26 mouse cellular contexts compared by ENCODE assay signal in genomic region chr6:112499456-112499855, GRCm38 (mm10). TPM values are rescaled to one million over a fixed set of nuclear protein-coding genes. Genes with fewer than 3 reads are reported as not detected.
DNase-seq lines count a peak whose midpoint lies in the region; ATAC-seq and TF ChIP-seq lines count a peak whose summit lies in the region.
"Had no signal": no experiment of that assay in that cellular context is flagged by ENCODE, and none has a peak within 500 bp of the region (broad histone marks: within the 10 kb centered on the region; RNA-seq: fewer than 3 reads in every experiment).

No protein-coding gene starts in this region.

- no peak overlapping the region for H3K27ac ChIP-seq in kidney, embryonic 14.5 days (ENCODE audit: low read depth, low read length)
- no peak overlapping the region for H3K27ac ChIP-seq in intestine, embryonic 15.5 days
- H3K27ac ChIP-seq in liver, postnatal 0 days (ENCODE audit: low read depth): peak overlapping the region; percentile 71
- H3K27ac ChIP-seq: embryonic facial prominence, embryonic 10.5 days; forebrain, embryonic 15.5 days; left cerebral cortex, adult 2 months; limb, embryonic 15.5 days; midbrain, embryonic 10.5 days; neural tube, embryonic 13.5 days; stomach, embryonic 15.5 days had no signal

- no peaks in the 10 kb centered on the region for H3K27me3 ChIP-seq in kidney, embryonic 14.5 days (ENCODE audit: control insufficient read depth, insufficient read depth, low read length)
- H3K27me3 ChIP-seq in intestine, embryonic 15.5 days (replicated peaks): no peaks in the 10 kb centered on the region
- H3K27me3 ChIP-seq in liver, postnatal 0 days (ENCODE audit: insufficient read depth, low read length): no peaks in the 10 kb centered on the region
- H3K27me3 ChIP-seq: forebrain, embryonic 15.5 days; limb, embryonic 15.5 days; neural tube, embryonic 13.5 days; stomach, embryonic 15.5 days had no signal

- WGBS in kidney, embryonic 14.5 days: 72% methylated on average over 2 of the region's 2 CpGs
- WGBS in intestine, embryonic 15.5 days: 54% methylated on average over 2 of the region's 2 CpGs
- 73% methylated on average over 2 of the region's 2 CpGs for WGBS in liver, postnatal 0 days (ENCODE audit: insufficient replicate concordance)

- no peaks in the 10 kb centered on the region for H3K9me3 ChIP-seq in kidney, embryonic 14.5 days (ENCODE audit: control insufficient read depth, low read length)
- no peaks in the 10 kb centered on the region for H3K9me3 ChIP-seq in intestine, embryonic 15.5 days
- H3K9me3 ChIP-seq in liver, postnatal 0 days (ENCODE audit: low read length): no peaks in the 10 kb centered on the region
- H3K9me3 ChIP-seq: embryonic facial prominence, embryonic 10.5 days; forebrain, embryonic 15.5 days; heart, embryonic 12.5 days; limb, embryonic 15.5 days; midbrain, embryonic 10.5 days; neural tube, embryonic 13.5 days; stomach, embryonic 15.5 days had no signal

- DNase-seq in kidney, adult 11 months: peak; percentile 53
- peak; percentile 51 for DNase-seq in kidney, postnatal 14 days
- DNase-seq in liver, postnatal 0 days: no peak
- no peak for DNase-seq in cerebellum, postnatal 4 days (ENCODE audit: low spot score in 2 of 2)
- DNase-seq in ovary, adult 18-20 months (ENCODE audit: low spot score): no peak
- DNase-seq: adrenal gland, postnatal 36 days; cerebellum, adult 9-11 months; heart, adult 18-20 months; heart, postnatal 10 days; left cerebral cortex, postnatal 4 days; right cerebral cortex, adult 18-20 months; thymus, adult 2 months; thymus, postnatal 4 days had no signal

- H3K4me2 ChIP-seq in kidney, embryonic 14.5 days (replicated peaks; ENCODE audit: low read depth, low read length): no peak overlapping the region
- no peak overlapping the region for H3K4me2 ChIP-seq in intestine, embryonic 15.5 days (replicated peaks)
- H3K4me2 ChIP-seq in liver, postnatal 0 days (ENCODE audit: low read depth, low read length): no peak overlapping the region
- H3K4me2 ChIP-seq: forebrain, embryonic 15.5 days; heart, embryonic 12.5 days; limb, embryonic 15.5 days; neural tube, embryonic 13.5 days; stomach, embryonic 15.5 days had no signal

- TF ChIP-seq CTCF in liver, postnatal 0 days (IDR thresholded peaks at IDR 0.05; ENCODE audit: low read depth): no peak

- no peak for ATAC-seq in kidney, embryonic 14.5 days (ENCODE audit: low FRiP score, low TSS enrichment)
- peak; percentile 55; the same call in 1 of the 2 replicates for ATAC-seq in intestine, embryonic 15.5 days
- peak; percentile 76 for ATAC-seq in liver, postnatal 0 days
- ATAC-seq: forebrain, embryonic 15.5 days; midbrain, embryonic 16.5 days had no signal

- H3K9ac ChIP-seq in kidney, embryonic 14.5 days (ENCODE audit: low read depth, low read length): no peak overlapping the region
- no peak overlapping the region for H3K9ac ChIP-seq in intestine, embryonic 15.5 days
- no peak overlapping the region for H3K9ac ChIP-seq in liver, postnatal 0 days (replicated peaks)
- H3K9ac ChIP-seq: forebrain, embryonic 15.5 days; heart, embryonic 12.5 days; limb, embryonic 15.5 days; neural tube, embryonic 13.5 days; stomach, embryonic 15.5 days had no signal

- TF ChIP-seq EP300 in liver, postnatal 0 days (IDR thresholded peaks at IDR 0.05; ENCODE audit: low read depth): no peak

- no peak overlapping the region for H3K4me3 ChIP-seq in kidney, embryonic 14.5 days (ENCODE audit: low read length)
- H3K4me3 ChIP-seq in intestine, embryonic 15.5 days (replicated peaks): no peak overlapping the region
- H3K4me3 ChIP-seq in liver, postnatal 0 days (ENCODE audit: low read depth, low read length): no peak overlapping the region
- H3K4me3 ChIP-seq: embryonic facial prominence, embryonic 10.5 days; forebrain, embryonic 15.5 days; heart, embryonic 12.5 days; left cerebral cortex, adult 2 months; limb, embryonic 15.5 days; midbrain, embryonic 10.5 days; myocyte; neural tube, embryonic 13.5 days; stomach, embryonic 15.5 days had no signal

- H3K4me1 ChIP-seq in kidney, embryonic 14.5 days (ENCODE audit: control insufficient read depth, insufficient read depth, low read length): peaks cover 20% of the 10 kb centered on the region
- peaks cover 7% of the 10 kb centered on the region; the same call in 1 of the 2 replicates for H3K4me1 ChIP-seq in intestine, embryonic 15.5 days (replicated peaks)
- no peaks in the 10 kb centered on the region for H3K4me1 ChIP-seq in liver, postnatal 0 days (ENCODE audit: insufficient read depth)
- H3K4me1 ChIP-seq: forebrain, embryonic 15.5 days; heart, embryonic 12.5 days had no signal

- H3K36me3 ChIP-seq in kidney, embryonic 14.5 days (ENCODE audit: control insufficient read depth, insufficient read depth, low read length): no peaks in the 10 kb centered on the region
- H3K36me3 ChIP-seq in intestine, embryonic 15.5 days: no peaks in the 10 kb centered on the region
- no peaks in the 10 kb centered on the region for H3K36me3 ChIP-seq in liver, postnatal 0 days (replicated peaks; ENCODE audit: insufficient read depth, low read length)
- H3K36me3 ChIP-seq: embryonic facial prominence, embryonic 10.5 days; forebrain, embryonic 15.5 days; heart, embryonic 12.5 days; limb, embryonic 15.5 days; midbrain, embryonic 10.5 days; neural tube, embryonic 13.5 days; stomach, embryonic 15.5 days had no signal

RNA-seq across cellular contexts. Expression of gene Oxtr, which starts 9.7 kb away (rescaled TPM):
- polyA plus RNA-seq in kidney, embryonic 14.5 days (2014; fragmentation: Nextera tagmentation; extraction: Ambion mirVana): 4.0 and 8.2 TPM in 2 replicates
- polyA plus RNA-seq in intestine, embryonic 15.5 days (2015; fragmentation: Nextera tagmentation; extraction: Ambion mirVana): 0.20 and 0.33 TPM in 2 replicates
- polyA plus RNA-seq in liver, postnatal 0 days (2015; fragmentation: Nextera tagmentation; extraction: Ambion mirVana): 0.02 TPM in 1 of 2 replicates, not detected in the other

RNA-seq across cellular contexts. Expression of gene Cav3, which starts 40.2 kb away (rescaled TPM):
- polyA plus RNA-seq in kidney, embryonic 14.5 days (2014; fragmentation: Nextera tagmentation; extraction: Ambion mirVana): 0.31 and 0.56 TPM in 2 replicates
- polyA plus RNA-seq in intestine, embryonic 15.5 days (2015; fragmentation: Nextera tagmentation; extraction: Ambion mirVana): 1.1 and 1.4 TPM in 2 replicates
- polyA plus RNA-seq in liver, postnatal 0 days (2015; fragmentation: Nextera tagmentation; extraction: Ambion mirVana): 0.15 and 1.6 TPM in 2 replicates
- polyA plus RNA-seq: embryonic facial prominence, embryonic 10.5 days; forebrain, embryonic 15.5 days; hindbrain, embryonic 11.5 days; midbrain, embryonic 10.5 days had no signal

Comparison
In these comparisons a context has a peak if more than half of its experiments do, and no peak if none do; other contexts are left out.
1. DNase-seq: peak in kidney, adult 11 months (single experiment) and kidney, postnatal 14 days (single experiment); none in liver, postnatal 0 days (single experiment), cerebellum, postnatal 4 days (0 of 2) and ovary, adult 18-20 months (single experiment).